Mouse (Mus musculus) liver, adult 2 months (tissue): ENCODE measurements around the gene Rap1gap2.

Experiments
- CTCF ChIP-seq: fragments of 200-500 bp; IDR thresholded peaks from 2 replicates; pipeline ENCODE4 v1.5.1; 2011; ENCODE audit warnings: low read depth, low read length, control low read depth
- POLR2A ChIP-seq: fragments of 200-500 bp; IDR thresholded peaks from 2 replicates; pipeline ENCODE4 v1.6.1; 2011; ENCODE audit warnings: low read length, control low read depth; ENCODE audit not compliant: insufficient read depth; ENCODE audit errors: extremely low read depth

GRCm38 (mm10) chr11:74527555-74527954 is 83.2 kb downstream of the Rap1gap2 start:
- TF ChIP-seq POLR2A = no peak
- no peak for TF ChIP-seq CTCF
